Mouse (Mus musculus): ENCODE measurements around the gene Suox.
"Not testable (repeated sequence)": the region's sequence is repeated elsewhere in the genome, so short reads cannot be mapped to it uniquely, and the experiment has no call there.

Gene Suox

DNA sequence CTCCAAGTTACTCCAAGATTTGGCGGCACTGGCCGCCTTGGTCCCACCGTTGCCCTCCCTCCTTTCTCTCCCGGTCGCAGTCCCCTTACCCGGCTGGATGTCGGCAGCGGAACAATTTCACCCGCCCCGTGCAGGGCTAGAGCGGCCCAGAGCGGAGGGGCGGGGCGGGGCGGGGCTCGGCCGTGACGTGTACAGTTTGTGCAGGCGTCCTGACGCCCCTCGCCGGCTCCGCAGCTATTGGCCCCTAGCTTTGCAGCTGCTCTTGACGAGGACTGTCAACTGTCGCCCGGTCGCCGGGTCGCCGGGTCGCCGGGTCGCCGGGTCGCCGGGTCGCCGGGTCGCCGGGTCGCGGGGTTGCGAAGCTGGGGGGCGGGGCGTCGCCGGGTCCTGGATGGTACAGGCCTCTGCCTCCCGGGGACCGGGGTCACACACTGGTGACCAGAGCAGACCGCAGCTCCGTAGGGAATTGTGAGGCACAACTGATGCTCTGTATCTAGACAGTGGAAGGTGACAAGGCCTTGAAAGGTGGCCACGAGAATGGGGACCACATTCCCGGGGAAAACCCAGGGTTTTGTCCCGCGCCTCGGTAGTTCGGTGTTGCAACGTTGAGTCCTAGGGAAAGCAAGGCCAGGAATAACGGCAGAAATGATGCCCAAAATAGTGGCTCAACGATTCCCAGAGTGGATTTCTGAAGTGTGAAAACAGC is at the start of gene Suox:
Gene Suox, minus strand, starts transcription at position 311 of the 706 bp plus-strand sequence.
- peak; percentile 87 to 96 for DNase-seq (ENCODE audit: inconsistent age in 2 of 2, low spot score in 1 of 2)

DNA sequence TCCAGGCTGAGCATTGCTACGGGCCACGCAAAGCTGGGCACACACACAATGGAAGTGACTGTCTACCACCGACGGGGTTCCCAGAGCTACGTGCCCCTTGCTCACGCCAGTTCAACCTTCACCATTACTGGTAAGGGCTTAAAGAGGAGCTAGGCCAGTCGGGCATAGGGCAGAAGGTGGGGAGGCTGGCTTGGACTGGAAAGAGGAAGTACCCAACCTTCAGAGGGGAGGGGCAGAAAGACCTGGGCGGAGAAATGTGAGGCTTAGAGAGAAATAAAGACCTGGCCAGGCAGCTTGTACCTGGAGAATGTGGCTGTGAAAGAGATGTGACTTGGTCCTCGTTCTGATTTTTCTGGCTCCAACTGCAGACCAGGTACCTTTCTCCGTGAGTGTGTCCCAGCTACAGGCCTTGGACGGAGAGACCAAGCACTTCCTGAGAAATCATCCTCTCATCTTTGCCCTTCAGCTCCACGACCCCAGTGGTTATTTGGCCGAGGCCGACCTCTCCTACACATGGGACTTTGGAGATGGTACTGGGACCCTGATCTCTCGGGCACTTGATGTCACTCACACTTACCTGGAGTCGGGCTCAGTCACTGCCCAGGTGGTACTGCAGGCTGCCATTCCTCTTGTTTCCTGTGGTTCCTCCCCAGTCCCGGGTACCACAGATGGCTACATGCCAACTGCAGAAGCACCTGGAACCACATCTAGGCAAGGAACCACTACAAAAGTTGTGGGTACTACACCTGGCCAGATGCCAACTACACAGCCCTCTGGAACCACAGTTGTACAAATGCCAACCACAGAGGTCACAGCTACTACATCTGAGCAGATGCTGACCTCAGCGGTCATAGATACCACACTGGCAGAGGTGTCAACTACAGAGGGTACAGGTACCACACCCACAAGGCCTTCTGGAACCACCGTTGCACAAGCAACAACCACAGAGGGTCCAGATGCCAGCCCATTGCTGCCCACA is 42.0 kb upstream of the Suox start:
- DNase-seq (ENCODE audit: inconsistent age in 2 of 2, low spot score in 1 of 2), result no peak

DNA sequence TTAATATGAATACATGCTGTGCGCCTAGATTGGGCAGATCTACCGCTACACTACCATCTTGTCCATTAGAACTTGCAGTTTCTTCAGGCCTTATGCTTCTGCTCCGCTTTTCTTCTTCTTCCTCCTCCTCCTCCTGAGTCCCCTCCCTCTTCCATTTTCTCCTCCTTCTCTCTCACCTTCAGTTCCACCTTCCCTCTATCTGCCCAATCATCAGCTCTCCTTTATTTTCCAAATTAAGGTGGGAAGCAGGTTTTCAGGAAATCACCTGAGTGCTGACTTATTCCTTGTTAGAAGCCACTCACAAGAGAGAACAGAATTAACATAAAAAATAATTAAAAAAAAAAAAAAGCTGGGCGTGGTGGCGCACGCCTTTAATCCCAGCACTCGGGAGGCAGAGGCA is 37.4 kb upstream of the Suox start:
- DNase-seq (ENCODE audit: inconsistent age in 2 of 2, low spot score in 1 of 2), result not testable (repeated sequence)

DNA sequence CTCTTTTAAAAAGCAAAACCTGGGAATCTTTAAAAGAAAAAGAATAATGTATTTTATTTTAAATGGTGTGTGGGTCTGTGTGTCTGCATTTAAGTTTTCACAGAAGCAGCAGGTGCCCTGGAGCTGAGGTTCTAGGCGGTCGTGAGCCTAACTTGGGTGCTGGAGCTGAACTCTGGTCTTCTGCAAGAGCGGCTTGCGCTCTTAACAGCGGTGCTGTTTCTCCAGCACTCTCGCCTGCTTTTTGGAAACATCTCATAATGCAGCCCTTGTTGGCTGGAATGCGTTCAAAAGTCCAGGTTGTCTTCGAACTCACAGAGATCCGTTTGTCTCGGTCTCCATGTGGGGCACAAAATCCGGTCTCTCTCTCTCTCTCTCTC is 31.4 kb upstream of the Suox start:
- peak in 1 of 2 experiments; percentile 37 for DNase-seq (ENCODE audit: inconsistent age in 2 of 2, low spot score in 1 of 2)

DNA sequence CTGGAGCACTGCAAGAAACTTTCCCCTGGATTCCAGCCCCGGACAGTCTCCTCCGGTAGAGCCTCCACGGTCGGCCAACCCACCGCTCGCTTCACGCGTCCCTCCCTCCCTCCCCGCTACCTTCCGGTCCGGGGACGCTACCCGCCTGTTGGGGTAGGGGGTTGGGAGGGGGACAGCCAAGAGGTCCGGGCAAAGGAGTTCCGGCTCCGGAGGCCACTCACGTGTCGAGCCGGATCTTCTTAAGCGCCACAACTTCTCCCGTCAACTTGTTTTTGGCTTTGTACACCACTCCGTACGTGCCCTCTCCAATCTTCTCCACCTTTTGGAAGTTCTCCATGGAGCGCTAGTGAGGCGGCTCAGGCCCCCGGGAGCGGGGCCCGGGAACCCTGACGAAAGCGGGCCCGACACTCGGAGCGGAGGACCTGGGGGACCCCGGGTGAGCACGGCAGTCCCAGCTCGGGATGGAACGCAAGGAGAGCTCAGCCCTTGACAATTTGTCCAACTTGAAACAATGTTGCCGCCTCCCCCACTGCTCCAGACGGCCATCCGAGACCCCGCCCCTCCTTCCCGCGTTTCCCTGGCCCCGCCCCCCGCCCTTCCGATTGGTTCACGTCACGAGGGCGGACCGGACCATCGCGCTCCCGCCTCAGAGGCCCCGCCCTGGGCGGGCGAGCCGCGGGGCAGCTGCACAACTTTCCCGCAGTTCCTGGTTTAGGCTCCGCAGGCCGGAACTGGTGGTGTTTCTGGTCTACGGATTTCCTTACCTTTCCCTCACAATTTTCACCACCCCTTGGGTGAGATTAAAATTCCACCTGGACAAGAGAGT is 30.8 kb upstream of the Suox start, which contains the start of gene Cdk2:
Gene Cdk2, minus strand, starts transcription at position 541 of the 826 bp plus-strand sequence.
- peak; percentile 94 to 97 for DNase-seq (ENCODE audit: inconsistent age in 2 of 2, low spot score in 1 of 2)

DNA sequence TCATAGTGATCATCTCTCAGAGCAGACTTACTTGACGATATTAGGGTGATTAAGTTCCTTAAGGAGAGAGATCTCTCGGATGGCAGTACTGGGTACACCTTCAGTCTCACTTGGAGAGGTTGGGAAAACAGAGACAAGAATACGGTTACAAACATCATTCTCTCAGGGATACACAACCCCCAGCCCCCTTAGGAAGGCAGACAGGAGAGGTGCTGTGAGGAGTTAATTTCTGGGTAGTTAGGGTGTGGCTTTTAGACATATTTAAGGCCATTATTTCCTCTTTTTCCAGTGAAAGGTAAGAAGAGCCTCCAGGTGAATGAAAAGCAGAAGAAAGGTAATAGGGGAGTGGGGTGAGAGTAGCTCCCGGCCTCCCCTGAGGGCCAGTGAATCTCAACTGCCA is 30.0 kb upstream of the Suox start, which contains the start of gene Pmel:
Gene Pmel, plus strand, starts transcription at position 301 of the 400 bp plus-strand sequence.
- no peak for DNase-seq (ENCODE audit: inconsistent age in 2 of 2, low spot score in 1 of 2)

DNA sequence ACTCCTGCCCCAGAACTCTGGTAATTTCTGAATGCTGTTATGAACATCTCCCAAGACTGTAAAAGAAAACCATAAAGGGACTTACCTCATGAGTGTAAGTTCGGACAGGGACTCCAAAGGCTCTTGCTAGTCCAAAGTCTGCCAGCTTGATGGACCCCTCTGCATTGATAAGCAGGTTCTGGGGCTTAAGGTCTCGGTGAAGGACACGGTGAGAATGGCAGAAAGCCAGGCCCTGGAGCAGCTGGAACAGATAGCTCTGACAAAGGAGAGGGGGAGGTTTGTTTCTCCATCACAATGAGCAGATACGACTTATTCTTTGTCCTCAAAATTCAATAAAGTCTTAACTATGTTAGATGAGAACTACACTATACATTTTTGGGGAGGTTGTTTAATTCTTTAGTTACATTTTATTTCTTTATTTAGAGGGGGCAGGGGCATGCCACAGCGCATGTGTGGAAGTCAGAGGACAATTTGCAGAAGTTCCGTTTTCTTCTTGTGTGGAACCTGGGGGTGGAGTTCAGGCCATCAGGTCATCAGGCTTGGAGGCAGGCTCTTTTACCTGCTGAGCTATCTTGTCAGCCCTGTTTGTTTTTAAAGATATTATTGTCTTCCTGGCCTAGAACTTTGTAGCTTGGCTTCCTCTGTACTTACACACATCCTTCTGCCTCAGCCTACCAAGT is 28.6 kb upstream of the Suox start:
- peak; percentile 42 to 58 for DNase-seq (ENCODE audit: inconsistent age in 2 of 2, low spot score in 1 of 2)

DNA sequence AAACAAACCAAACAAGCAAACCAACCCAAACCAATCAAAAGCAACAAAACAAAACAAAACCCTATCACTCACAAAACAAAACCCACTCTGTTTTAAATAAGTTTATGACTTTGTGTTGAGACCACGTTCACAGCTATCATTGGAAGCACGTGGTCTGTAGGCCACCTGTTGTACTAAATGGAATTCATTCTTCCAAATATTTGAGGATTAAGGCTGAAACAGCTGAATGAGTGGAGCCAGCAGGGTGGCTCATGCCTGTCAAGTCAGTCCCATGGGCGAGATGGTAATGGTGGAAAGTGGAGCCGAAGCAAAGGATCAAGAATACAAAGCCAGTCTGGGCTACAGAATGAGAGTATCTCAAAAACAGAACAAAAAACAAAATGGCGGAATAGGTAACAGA is 26.8 kb upstream of the Suox start:
- DNase-seq (ENCODE audit: inconsistent age in 2 of 2, low spot score in 1 of 2), result no peak

DNA sequence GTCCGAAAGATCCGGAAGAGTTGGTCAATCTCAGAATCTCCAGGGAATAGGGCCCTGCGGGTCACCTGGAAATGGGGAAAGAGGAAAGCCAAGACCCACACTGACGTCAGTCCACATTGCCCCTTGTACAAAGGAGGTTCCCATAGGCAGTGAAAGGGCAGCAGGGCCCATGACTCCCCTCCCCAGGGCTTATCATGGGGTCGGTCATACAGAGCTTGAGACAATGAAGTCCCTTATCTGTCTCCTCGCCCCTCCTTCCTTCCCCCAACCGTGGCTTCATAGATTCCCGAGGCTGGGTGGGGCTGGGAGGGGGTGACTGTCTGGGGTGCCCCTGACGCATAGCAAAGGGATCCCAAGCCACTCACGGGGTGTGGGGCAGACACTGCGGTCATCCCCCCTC is 25.7 kb upstream of the Suox start:
- DNase-seq (ENCODE audit: inconsistent age in 2 of 2, low spot score in 1 of 2), result no peak

DNA sequence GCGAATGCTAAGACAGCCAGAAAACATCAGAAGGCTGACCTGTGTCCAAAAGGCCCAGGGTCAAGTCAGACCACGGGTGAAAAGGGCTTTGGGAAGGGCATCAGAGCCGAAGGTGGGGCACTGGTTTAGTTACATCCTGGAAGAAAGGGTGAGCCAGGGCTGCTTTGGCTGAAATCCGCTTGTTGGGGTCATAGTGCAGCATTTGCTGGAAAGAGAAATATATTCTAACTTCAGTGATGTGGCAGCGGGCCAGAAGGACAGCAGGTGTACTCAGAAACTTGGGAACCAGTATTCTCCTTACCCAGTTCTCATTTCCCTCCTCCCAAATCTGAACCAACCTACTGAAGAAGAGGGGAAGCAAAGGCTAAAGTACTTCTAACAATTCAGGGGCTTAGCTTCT is 25.1 kb upstream of the Suox start:
- DNase-seq (ENCODE audit: inconsistent age in 2 of 2, low spot score in 1 of 2), result no peak

DNA sequence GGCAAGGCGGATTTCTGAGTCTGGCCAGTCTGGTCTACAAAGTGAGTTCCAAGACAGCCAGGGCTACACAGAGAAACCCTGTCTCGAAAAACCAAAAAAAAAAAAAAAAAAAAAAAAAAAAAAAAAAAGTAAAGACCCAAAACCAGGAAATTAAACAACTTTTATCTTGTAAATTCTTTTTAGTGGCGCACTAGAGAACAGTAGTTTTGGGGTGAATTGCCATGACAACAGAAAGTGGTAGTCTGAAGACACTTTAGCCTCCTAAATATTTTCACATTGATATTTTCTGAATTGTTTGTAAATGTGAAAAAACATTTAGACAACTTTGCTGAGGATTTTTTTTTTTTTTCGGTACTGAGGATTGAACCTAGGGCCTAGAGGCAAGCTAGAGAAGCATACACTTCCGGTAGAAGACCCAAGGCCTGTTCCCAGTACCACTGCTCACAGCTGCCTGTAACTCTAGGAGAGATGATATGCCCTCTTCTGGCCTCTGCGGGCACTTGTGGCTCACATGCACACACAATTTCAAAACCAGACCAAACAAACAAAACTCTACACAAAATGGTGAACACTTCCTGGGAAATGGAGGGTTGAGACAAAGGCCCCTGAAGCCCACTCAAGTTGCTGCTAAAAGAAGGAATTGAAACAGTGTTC is 23.3 kb upstream of the Suox start:
- no peak for DNase-seq (ENCODE audit: inconsistent age in 2 of 2, low spot score in 1 of 2)

DNA sequence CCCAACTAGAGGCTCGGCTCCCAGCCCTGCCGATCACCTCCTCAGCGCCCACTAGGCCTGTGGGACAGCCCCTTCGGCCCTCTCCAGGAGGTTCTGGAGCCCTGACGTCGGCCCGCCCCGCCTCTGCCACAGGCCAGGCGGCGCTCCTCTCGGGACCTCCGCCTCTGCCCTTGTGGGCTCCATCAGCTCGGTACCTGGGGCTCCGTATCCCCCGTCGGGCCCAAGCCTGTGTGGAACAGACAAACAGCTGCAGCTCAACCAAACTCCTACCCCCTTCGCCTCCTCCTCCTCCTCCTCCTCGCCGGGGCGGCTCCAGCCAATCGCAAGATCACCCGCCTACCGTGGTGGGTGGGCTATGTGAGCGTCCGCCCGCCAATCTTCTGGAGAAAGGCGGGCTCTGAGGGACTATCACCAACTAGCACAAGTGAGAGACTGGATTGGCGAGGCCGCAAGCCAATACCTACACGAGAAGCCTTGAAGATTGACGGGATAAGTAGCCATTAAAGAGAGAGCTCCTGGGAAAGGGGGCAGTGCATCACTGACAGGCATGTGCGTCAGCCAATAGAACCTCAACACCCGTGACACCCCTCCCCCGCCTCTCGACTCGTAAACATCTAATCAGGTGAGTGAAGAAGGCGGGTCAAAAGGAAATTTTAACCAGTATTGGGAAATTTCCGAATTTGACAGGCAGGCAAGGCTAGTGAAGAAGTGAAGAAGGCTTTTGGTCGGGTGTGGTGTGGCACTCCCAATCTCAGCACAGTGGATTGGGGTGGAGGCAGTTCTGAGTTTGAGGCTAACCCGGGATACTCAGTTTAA is 22.3 kb upstream of the Suox start, which contains the start of gene Rab5b:
Gene Rab5b, minus strand, starts transcription at position 273 of the 816 bp plus-strand sequence.
- DNase-seq (ENCODE audit: inconsistent age in 2 of 2, low spot score in 1 of 2), result peak; percentile 99 to 100

DNA sequence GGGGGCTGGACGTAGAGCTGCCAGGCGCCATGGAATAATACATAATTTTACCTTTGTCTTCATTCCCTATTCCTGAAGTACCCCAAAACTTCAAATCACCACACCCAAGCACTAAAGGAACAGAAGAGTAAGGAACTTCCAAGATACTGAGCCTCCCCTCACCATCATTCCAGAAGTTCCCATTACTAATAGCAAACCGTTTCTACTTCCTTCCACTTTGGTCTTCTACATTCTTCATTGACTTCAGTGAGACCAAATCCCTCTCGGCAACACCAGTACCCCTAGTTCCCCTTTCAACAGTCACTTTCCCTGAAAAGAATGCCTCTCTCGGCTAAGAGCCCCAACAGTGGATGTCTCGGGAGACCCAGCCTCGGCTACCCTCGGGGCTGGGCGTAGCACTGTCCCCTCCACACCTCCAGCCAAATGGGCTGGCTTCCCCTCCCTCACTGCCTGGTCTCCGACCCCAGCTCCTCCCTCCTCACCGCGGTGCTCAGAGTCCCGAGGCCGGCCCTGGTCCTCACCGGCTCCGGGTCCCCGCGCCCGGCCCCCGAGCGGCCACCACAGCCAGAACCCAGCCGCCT is 21.6 kb upstream of the Suox start:
- DNase-seq (ENCODE audit: inconsistent age in 2 of 2, low spot score in 1 of 2), result peak in 1 of 2 experiments; percentile 25

DNA sequence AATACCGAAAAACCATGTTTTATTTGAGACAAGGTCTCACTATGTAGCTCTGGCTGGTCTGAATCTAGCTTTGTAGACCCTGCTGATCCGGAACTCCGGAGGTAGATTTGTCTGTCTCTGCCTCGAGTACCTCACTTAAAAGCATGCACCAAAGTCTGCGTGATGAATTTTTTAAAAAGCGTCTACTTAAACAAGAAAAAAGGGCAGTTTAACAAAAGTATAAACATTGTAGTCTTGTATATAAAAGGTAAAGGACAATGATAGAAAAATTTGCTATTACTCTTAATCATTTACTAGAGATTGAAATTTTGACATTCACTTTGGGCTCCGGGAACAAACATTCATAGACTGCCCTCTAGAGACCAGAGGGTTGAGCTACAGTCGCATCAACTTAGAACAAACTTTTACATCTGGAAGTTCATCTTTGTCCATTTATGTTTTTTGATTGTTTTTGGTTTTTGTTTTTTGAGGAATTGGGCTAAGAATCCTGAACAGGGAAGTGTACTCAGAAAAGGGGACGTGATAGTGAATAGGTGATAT is 666 bp upstream of the Suox start:
- peak in 1 of 2 experiments; percentile 75 for DNase-seq (ENCODE audit: inconsistent age in 2 of 2, low spot score in 1 of 2)

DNA sequence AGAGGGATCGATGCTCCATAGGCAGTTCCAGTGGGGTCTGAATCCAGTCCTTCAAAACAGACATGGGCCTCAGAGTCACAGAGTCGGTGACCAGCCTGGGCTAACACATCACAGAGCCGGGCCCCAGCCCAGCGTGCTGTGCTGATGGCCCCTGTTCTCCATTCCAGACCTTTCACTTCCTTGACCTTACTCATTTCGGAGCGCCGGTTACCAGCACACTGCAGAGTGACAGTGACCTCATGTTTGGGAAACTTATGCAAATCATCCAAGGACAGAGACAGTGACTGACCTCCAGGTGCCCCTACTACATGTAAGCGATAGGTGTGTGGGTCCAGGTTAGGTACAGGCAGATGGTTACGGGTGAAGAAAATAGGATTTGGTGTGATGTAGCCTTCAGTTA is 2.7 kb downstream of the Suox start:
- DNase-seq (ENCODE audit: inconsistent age in 2 of 2, low spot score in 1 of 2), result no peak

DNA sequence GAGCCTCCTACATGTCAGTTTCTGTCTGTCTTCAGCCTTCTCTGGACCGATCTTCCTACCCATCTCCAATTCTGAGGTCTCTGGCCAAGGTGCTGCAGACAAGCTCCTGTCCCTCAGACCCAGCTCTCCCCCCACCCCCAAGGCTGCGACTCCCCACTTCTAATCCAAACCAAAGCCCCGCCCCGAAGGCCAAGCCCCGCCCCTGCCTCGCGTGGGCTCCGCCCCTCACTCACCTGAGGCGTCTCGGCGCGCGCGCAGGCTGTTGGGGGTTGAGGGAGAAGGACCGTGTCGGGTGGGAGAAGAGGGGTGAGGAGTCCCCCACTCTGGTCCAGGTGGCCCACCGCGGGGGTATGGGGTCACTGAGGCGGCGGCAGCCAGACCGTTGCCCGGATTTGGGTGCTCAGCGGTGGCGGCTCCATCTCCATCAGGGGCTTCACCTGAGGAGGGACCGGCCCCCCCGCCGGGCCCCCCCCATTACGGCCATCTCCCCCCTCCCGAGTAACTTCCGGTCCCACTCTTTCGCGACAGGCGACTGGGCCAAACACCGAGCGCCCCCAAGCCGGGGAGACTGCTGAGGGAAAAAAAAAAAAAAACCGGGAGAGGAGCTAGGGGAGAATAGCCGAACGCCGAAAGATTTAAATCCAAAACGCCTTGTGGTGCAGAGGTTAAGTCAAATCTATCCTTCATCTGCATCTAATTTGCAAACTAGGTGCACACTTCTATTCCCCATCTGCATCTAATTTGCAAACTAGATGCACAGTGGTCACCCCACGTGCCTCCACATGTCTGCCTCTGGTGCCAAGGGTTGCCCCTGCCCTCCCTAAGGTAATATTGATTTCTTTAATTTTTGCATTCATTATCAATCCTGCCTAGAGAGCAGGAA is 4.8 kb downstream of the Suox start:
- DNase-seq (ENCODE audit: inconsistent age in 2 of 2, low spot score in 1 of 2), result peak; percentile 67 to 82

DNA sequence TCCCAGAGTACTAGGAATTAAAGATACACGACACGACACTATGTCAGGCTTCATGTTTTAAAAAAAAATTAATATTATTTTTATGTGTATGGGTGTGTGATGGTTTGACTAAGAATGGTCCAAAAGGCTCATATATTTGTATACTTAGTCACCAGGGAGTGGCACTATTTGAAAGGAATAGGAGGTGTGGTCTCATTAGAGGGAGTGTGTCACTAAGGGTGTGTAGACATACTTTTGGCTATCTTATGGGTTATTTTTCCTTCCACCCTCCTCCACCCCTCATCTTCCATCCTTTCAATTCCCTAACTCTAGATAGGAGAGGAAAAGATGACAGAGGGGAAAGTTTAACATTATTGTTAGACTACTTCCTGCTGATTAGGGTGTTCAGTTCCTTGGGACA is 8.1 kb downstream of the Suox start:
- no peak for DNase-seq (ENCODE audit: inconsistent age in 2 of 2, low spot score in 1 of 2)
